Mouse (Mus musculus) left cerebral cortex, adult 2 months (tissue): ENCODE data around the gene Opn1sw. TPM values are rescaled to one million over a fixed set of nuclear protein-coding genes. Genes with fewer than 3 reads are reported as not detected.
A peak's percentile ranks its signal among the peaks of the same experiment; 100 is the strongest.

Experiments used
- DNase-seq, 2 experiments: peaks; one replicate each; pipeline ENCODE4 v3.0.0; 2021 to 2022; ENCODE audit warnings: low spot score in 2 of 2, mixed read lengths in 1 of 2; ENCODE audit errors: extremely low spot score in 1 of 2
- H3K27ac ChIP-seq: fragments of 200-600 bp; 2 replicates; pipeline ENCODE4 v1.8.1; 2022
- H3K4me3 ChIP-seq: fragments of 200-600 bp; 2 replicates; pipeline ENCODE4 v1.8.1; 2022
- CTCF ChIP-seq: fragments of 200-600 bp; IDR thresholded peaks from 2 replicates; pipeline ENCODE4 v1.8.1; 2022; ENCODE audit warnings: antibody characterized with exemption, mild to moderate bottlenecking, moderate library complexity
- intact Hi-C: fragments of 180-260 bp; cut with DNase I; formaldehyde crosslinking; loops from one replicate; pipeline ENCODE4 v1.15.1; 2025
- long read RNA-seq, 2 experiments: library from polyadenylated mRNA; stranded (forward); transcript quantifications; one replicate each; pipeline ENCODE4 v2.0.0; 2021; ENCODE audit warnings: borderline mapping rate in 2 of 2
- total RNA-seq, 2 experiments: library from RNA; stranded (reverse); gene quantifications; 2 replicates each; pipeline ENCODE4 v1.2.3; 2021

The Opn1sw gene
- total RNA-seq: under 1 TPM in 1 of 2 experiments, not detected in 1; 0.16 TPM
- long read RNA-seq, experiment 1: 0 reads
- long read RNA-seq, experiment 2: 0 reads

DNA sequence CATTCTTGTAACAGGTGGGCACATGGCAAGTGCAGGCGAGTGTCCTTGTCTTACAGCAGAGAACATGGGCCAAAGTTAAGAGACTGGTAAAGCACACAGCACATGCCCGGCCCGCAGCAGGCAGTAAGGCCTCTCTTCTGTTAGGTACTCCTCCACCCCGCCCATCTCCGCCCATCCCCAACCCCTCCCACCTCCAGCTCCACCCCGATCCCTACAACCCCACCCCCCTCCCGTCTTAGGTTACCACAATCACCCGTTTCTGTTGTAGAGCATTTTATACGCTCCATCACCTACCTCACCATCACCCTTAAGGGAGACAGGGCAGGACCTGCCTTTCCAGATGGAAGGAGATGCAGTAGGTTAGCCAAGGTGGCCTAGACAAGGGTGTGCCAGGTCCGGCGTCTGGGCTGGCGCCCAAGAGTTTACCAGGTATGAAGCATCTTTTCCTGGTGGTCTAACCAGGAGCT is at the start of gene Opn1sw:
TSS of gene Opn1sw (minus strand) at position 417 of the 467 bp plus-strand sequence.
- intact Hi-C loops: no loop called here
- no peak within 1 kb of the TSS for H3K4me3 ChIP-seq
- no peak for TF ChIP-seq CTCF
- DNase-seq: no peak
- H3K27ac ChIP-seq: no peak within 1 kb of the TSS

DNA sequence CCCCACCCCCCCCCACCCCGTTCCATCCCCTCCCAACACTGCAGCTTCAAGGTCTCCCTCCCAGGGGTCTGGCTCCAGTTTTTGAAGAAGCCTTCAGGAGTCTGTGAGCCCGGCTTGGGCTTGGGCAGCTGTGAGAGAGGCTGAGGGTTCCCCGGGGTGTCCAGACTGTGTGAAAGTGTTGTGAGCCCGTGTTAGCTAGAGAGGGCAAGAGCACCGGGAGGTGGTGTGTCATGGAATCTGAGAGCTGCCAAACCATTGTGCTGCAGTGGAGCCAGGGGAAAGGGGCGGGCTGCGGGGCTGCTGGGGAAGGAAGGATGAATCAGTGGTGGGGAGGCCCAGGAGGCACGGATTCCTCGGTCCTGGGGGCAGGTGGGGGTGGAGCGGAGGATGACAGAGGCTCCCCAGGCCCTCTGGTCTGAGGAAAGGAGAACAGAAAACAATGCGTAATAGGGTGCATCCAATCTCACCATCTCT is 48.2 kb upstream of the Opn1sw start:
- H3K4me3 ChIP-seq: no peak overlapping the region
- intact Hi-C loops: no loop called here
- no peak overlapping the region for H3K27ac ChIP-seq
- no peak for TF ChIP-seq CTCF
- no peak for DNase-seq

DNA sequence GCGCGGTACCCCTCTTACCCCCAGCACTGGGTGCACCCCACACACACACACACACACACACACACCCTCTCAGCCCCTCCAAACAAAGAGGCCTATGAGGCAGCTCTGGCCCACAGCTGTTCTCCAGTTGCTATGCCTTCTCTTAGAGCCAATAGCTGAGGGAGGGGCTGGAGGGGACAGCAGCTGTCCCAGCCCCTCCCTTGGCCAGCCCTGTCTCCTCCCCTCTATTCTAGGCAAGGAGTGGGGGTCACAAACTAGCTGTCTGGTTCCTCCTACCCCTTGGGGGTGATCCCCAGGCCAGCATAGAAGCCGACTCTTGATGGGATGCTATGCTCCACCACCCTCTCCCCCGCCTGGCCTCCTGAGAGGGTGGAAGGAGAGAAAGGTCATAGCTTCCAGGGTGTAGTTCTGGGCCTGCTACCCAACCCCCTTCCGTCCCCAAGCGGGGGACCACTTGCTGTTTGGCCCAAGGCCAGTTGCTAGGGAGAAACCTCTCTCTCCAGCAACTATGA is 47.7 kb upstream of the Opn1sw start:
- Histone ChIP-seq H3K4me3 (no peak overlapping the region), H3K27ac (no peak overlapping the region)
- intact Hi-C loops: no loop called here
- TF ChIP-seq CTCF: no peak
- DNase-seq: no peak

DNA sequence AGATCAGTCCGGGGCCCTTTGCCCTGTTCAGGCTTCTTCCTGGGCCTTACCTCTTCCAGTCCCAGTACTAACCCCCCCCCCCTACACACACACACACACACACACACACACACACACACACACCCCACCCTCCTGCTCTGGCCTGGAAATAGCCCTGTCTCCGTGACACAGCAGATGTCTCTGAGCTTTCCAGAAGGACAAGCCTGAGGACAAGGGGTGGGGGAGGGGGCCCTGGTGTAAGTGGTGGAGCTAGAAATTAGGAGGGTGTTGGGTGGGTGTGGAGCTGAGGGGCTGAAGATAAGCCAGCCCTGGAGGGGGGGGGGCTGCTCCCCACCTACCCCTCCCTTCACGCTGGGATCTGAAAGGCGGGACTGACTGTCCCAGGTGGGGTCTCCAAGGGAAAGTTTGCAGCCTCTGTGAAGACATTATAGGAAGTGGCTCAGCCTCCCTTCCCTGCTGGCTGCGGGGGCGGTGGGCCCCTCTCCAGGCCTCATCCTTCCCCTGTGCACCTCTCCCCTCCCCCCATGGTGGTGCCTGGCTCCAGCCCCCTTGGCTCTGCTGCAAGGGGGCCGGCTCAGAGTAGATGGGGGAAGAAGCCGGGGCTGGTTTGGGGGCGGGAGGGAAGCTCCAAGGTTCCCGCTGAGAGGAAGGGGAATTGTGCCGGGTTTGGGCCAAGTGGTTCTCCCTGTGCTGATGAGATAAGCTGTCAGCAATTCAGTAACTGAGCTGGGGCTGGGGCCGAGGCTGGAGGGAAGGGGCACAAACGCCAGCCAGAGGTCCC is 46.8 kb upstream of the Opn1sw start:
- no peak for TF ChIP-seq CTCF
- DNase-seq: no peak
- intact Hi-C loops: no loop called here
- Histone ChIP-seq H3K27ac (no peak overlapping the region), H3K4me3 (no peak overlapping the region)

DNA sequence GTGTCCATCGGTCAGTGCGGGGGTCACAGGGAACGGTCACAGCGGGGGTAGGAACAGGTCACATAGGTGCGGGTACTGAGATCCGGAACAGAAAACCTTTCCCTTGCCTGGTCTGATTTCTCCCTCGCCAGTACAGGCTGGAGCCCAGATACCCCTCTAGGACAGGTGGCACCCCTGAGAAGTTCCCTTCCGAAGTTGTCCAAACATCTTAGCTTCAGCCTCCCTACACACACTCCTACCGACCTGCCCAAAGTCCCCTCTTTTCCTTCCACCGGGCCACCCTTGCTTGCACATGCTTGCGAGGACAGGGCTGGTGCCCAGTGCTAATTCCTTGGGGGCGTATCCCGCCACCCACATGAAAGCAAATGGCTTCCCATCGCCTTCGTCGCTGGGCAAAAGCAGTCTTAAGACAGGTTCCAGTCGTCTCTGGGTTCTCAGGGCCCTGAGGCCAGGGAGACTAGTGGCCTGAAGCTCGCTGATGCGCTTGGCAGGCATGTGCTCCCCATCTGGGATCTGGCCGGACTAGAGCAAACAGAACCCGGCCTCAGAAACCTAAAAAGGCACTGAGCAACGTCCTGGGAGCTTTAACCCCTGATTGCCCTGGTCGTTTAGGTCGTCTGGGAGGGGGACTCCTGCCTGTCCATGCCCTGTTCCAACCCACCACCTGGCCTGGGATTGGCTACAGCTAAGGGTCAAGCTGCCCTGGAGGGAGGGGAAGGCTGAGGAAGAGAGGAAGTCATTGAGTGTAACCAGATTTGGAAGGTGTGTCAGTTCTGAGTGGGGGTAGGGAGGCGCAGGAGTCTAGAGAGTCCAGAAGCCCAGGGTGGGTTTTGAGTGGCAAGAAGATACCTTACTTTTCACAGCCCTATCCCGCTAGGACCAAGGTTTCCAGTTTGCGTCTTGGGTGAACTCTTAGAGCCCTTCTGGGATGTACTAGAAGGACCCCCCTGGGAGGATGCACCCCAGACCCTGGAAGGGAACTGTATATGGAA is 45.8 kb upstream of the Opn1sw start:
- TF ChIP-seq CTCF: no peak
- intact Hi-C loops: no loop called here
- H3K27ac ChIP-seq: no peak overlapping the region
- no peak for DNase-seq
- H3K4me3 ChIP-seq: no peak overlapping the region; the same call in none of the 2 replicates

DNA sequence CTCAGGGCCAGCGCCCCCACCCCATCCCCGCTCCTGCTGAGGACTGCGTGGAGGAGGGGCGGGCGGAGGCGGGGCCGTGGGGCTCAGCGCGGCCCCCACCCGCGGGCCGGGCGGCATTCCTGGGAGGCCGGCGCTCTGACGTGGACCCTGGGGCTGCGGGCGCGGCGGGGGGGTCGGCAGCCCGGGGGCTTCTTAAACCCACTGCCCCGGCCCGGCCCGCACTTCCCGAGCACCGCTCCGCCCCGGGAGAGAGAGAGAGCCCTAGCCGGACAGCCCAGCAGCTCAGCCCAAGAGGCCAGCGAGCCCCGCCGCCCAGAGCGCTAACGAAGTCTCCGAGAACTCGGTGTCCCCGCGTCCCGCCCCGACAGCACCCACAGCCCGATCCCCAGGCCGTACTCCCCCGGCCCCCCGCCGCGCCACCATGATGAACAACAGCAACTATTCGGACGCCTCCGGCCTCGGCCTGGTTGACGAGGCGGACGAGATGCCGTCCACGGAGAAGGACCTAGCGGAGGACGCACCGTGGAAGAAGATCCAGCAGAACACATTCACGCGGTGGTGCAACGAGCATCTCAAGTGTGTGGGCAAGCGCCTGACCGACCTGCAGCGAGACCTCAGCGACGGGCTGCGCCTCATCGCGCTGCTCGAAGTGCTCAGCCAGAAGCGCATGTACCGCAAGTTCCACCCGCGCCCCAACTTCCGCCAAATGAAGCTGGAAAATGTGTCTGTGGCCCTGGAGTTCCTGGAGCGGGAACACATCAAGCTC is 45.0 kb upstream of the Opn1sw start, which contains the start of gene Flnc:
TSS of gene Flnc (plus strand) at position 219 of the 766 bp plus-strand sequence.
- no peak for DNase-seq
- H3K27ac ChIP-seq: no peak within 1 kb of the TSS
- H3K4me3 ChIP-seq: peak within 1 kb of the TSS; percentile 38
- intact Hi-C loops: no loop called here
- TF ChIP-seq CTCF: no peak

DNA sequence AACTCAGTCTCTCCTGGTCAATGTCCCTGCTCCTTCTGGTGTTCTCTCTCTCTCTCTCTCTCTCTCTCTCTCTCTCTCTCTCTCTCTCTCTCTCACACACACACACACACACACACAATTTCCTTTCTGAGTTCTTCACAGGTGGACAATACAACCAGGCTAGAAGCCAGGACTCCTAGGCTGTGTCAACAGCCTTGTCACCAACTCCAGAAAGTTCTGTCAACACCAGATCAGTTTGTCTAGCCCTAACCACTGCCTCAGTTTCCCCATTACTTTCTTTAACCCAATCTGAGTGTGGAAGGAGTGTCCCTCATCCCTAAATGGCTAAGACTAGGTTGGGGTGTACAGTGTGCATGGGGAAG is 44.4 kb upstream of the Opn1sw start:
- no peak for DNase-seq
- H3K27ac ChIP-seq: no peak overlapping the region
- intact Hi-C loops: no loop called here
- H3K4me3 ChIP-seq: no peak overlapping the region; the same call in 1 of the 2 replicates
- no peak for TF ChIP-seq CTCF

DNA sequence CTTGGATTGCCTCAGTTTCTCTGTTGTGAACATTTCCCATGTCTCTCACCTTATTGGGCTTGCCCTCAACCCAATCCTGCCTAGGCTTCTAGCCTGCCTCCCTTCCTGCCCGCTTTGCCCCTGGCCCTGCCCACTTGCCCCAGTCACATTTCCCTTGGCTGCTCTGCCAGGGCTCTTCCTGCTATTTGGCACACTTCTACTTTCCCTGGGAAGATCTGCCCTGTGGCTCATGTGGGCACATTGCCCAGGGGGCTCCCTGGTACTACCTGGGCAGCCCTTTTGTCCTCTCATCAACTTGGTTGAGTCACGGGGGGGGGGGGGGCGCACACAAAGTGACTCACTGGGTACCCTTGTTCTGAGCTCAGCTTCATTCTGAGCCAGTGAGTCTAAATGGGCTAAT is 43.9 kb upstream of the Opn1sw start:
- Histone ChIP-seq H3K4me3 (no peak overlapping the region), H3K27ac (no peak overlapping the region)
- intact Hi-C loops: no loop called here
- TF ChIP-seq CTCF: no peak
- DNase-seq: no peak

DNA sequence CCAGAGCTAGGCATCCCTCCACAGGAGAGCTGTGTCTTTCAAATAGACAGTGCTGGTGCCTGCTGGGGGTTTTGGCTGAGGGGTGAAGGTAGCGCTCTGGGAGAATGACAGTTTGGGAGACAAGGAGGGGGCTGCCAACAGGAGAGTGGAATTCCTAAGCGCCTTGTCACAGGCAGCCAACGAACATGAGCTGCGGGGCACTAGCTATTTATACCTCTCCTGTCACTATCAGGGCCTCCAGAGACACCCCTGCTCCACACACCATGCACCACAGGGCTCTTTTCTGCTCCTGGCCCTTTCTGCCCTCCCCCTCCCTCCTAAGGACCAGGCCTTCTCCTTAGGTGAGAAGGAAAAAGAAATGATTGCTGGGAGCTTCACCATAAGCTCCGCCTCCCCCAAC is 43.2 kb upstream of the Opn1sw start:
- no peak for DNase-seq
- H3K4me3 ChIP-seq: no peak overlapping the region
- H3K27ac ChIP-seq: no peak overlapping the region
- no peak for TF ChIP-seq CTCF
- intact Hi-C loops: no loop called here

DNA sequence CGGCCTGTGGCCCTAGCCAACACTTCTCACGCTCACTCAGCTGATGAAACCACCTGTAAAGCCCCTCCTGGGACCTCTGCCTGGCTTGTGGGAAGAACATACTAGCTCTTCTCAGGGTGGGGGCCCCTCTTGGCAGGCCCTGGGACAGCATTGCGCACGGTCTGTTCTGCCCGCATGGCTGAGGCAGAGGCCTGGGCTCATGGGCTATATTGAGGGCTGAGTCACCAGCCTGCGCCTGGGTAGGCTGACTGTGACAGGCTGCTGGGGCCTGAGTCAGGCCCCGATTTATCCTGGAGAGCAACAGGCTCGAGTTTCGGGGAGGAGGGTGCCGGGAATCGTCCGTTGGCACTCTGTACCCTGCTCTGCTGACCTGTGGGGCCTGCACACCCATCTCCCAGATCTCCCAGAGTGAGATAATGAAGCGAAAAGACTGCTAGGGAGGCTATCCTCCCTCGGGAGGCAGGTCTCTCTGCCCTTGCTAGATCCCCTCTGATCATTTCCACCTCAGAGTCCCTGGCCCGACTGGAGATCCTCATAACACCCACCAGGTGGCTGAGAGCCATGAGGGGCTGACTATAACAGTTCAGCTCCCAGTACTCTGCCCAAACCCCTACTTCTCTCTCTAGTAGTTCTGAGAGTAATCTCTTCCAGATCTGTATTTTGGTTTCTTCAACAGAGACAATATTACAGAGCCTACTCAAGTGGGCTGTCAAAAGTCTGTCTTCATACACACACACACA is 42.6 kb upstream of the Opn1sw start:
- no peak for DNase-seq
- TF ChIP-seq CTCF: no peak
- Histone ChIP-seq H3K27ac (no peak overlapping the region), H3K4me3 (no peak overlapping the region)
- intact Hi-C loops: no loop called here
